Mouse (Mus musculus) lung, embryonic 15.5 days (tissue): ENCODE results near the gene Duxbl2. TPM values are rescaled to one million over a fixed set of nuclear protein-coding genes. Genes with fewer than 3 reads are reported as not detected.
"Not testable (repeated sequence)": the region's sequence is repeated elsewhere in the genome, so short reads cannot be mapped to it uniquely, and the experiment has no call there.

Experiments used
- ATAC-seq: fragments of 200-750 bp; cut with Nextera tagmentation; 2 replicates; pipeline ENCODE4 v1.8.0; 2017; ENCODE audit warnings: moderate number of reproducible peaks, borderline replicate concordance; ENCODE audit not compliant: low FRiP score, low TSS enrichment; ENCODE audit errors: extremely low read depth
- H3K27ac ChIP-seq: fragments of 300-500 bp; sonication (generic); 2 replicates; pipeline ENCODE4 v1.5.1; 2015; ENCODE audit warnings: moderate library complexity, mild to moderate bottlenecking, inconsistent platforms
- H3K27me3 ChIP-seq: fragments of 300-500 bp; sonication (generic); 2 replicates; pipeline ENCODE4 v1.6.1; 2015; ENCODE audit warnings: inconsistent platforms
- H3K36me3 ChIP-seq: fragments of 300-500 bp; sonication (generic); 2 replicates; pipeline ENCODE4 v1.6.1; 2015; ENCODE audit warnings: inconsistent platforms
- H3K4me1 ChIP-seq: fragments of 300-500 bp; sonication (generic); 2 replicates; pipeline ENCODE4 v1.6.1; 2015; ENCODE audit warnings: inconsistent platforms
- H3K4me2 ChIP-seq: fragments of 300-500 bp; sonication (generic); 2 replicates; pipeline ENCODE4 v1.6.1; 2015; ENCODE audit warnings: inconsistent platforms, mild to moderate bottlenecking, moderate library complexity
- H3K4me3 ChIP-seq: fragments of 300-500 bp; sonication (generic); 2 replicates; pipeline ENCODE4 v1.5.1; 2015; ENCODE audit warnings: mild to moderate bottlenecking, inconsistent platforms
- H3K9ac ChIP-seq: fragments of 300-500 bp; sonication (generic); 2 replicates; pipeline ENCODE4 v1.6.1; 2015; ENCODE audit warnings: inconsistent platforms
- H3K9me3 ChIP-seq: fragments of 300-500 bp; sonication (generic); 2 replicates; pipeline ENCODE4 v1.6.1; 2016; ENCODE audit warnings: inconsistent platforms
- WGBS: fragments of 180-500 bp; shearing (Covaris S2); methylation state at CpG from one replicate; pipeline ENCODE4 v1.1.7; 2015; 5-methylcytosine and 5-hydroxymethylcytosine counted together
- polyA plus RNA-seq: library from polyadenylated mRNA; unstranded; fragments of >200 nt; fragmentation: Nextera tagmentation; extraction: Ambion mirVana; gene quantifications from 2 replicates; pipeline ENCODE4 v1.2.1, GENCODE M21; 2015

Duxbl2 gene
- polyA plus RNA-seq, 1 experiment from 2014 or later: 0.52 TPM

DNA sequence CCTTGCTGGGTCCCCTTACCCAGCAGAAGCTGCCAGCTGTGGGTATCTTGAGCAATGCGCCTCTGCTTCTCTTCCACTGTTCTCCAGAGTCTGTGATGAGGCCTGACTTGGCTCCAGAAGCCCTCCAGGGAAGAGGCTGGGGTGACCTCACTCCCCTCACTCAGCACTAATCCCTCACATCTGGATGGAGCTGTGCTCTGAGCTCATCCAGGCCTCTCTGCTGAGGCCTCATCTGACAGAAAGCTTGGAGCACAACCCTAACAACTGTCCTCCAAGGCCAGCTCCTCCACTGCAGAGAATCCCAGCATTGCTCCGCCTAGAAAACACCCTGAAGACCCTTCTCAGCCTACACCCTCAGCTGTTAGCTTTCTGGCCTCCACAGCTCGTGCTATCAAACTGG is 55.8 kb downstream of the Duxbl2 start:
- not testable (repeated sequence) for H3K9me3 ChIP-seq, H3K4me2 ChIP-seq, H3K27me3 ChIP-seq, H3K36me3 ChIP-seq, H3K9ac ChIP-seq, H3K4me3 ChIP-seq, H3K27ac ChIP-seq, H3K4me1 ChIP-seq
- no CpG with 5 or more reads among the region's 3 CpGs for WGBS
- 0 out of 2 replicates have a peak, but pooled peaks have one; percentile 23 for ATAC-seq

DNA sequence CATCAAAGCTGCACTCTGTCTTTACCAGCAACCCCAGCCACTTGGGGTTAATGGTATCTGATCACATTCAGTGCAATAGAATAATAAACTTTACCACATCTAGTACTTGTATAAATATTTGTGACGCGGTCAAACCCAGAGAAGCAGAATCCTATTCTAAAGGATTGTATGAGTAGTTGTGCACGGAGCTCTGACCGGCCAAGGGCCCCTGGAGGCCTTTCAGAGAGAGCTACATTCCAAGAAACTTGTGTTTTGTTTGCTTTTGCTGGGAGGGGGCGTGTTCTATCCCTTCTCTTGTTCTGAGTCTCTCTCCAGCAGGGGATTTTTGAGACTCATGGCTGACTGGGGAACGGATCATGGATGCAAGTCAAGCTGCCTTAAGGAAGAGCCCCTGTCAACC is 56.9 kb downstream of the Duxbl2 start:
- H3K4me2 ChIP-seq, H3K27me3 ChIP-seq, H3K4me3 ChIP-seq, H3K36me3 ChIP-seq, H3K4me1 ChIP-seq, ATAC-seq, H3K27ac ChIP-seq, H3K9me3 ChIP-seq, H3K9ac ChIP-seq: not testable (repeated sequence)
- no CpG with 5 or more reads among the region's 6 CpGs for WGBS

Other genes with a start within 250 kb of the Duxbl2 start
- gene Plac9a, start 215.2 kb upstream of the Duxbl2 start, polyA plus RNA-seq: 2.5 and 2.7 TPM in 2 replicates
- gene Tmem254a, start 190.7 kb upstream of the Duxbl2 start, polyA plus RNA-seq: 3.0 and 3.6 TPM in 2 replicates
- not detected in 2 replicates for gene Cphx1, start 180.0 kb upstream of the Duxbl2 start, polyA plus RNA-seq
- gene Duxbl1, start 139.8 kb upstream of the Duxbl2 start, polyA plus RNA-seq: 1.3 and 2.3 TPM in 2 replicates
- 60.0 and 62.6 TPM in 2 replicates for gene Gm9780, start 75.6 kb upstream of the Duxbl2 start, polyA plus RNA-seq
- gene Tmem254c, start 51.0 kb upstream of the Duxbl2 start, polyA plus RNA-seq: 39.1 and 42.6 TPM in 2 replicates
- not detected in 2 replicates for gene Cphx2, start 36.8 kb upstream of the Duxbl2 start, polyA plus RNA-seq
- gene Cphx3, start 36.1 kb upstream of the Duxbl2 start, polyA plus RNA-seq: not detected in 2 replicates
- gene Plac9b, start 64.1 kb downstream of the Duxbl2 start, polyA plus RNA-seq: 64.6 and 69.3 TPM in 2 replicates
- gene Tmem254b, start 88.7 kb downstream of the Duxbl2 start, polyA plus RNA-seq: 34.7 and 38.1 TPM in 2 replicates
- 1.7 and 1.8 TPM in 2 replicates for gene Duxbl3, start 139.6 kb downstream of the Duxbl2 start, polyA plus RNA-seq